Mouse (Mus musculus) heart, postnatal 0 days (tissue): ENCODE measurements around the gene Rad18.

Experiments
- CTCF ChIP-seq: IDR thresholded peaks from 2 replicates; pipeline ENCODE4 v1.5.1; 2016; ENCODE audit warnings: antibody characterized with exemption, control low read depth, low read depth
- EP300 ChIP-seq: IDR thresholded peaks from 2 replicates; pipeline ENCODE4 v1.6.1; 2016; ENCODE audit warnings: antibody characterized with exemption, low read depth

- TF ChIP-seq CTCF (no peak), EP300 (no peak)
Measured at GRCm38 (mm10) chr6:112684065-112684464, 12.4 kb downstream of the Rad18 start.
